ENCODE assay signal across 1 mouse cellular context in genomic region chr14:50924281-50925064, GRCm38 (mm10).
TF ChIP-seq lines count a peak whose summit lies in the region.

Gene Osgep (minus strand): TSS chr14:50924893.
Gene Apex1 (plus strand): TSS chr14:50924968.

TF ChIP-seq in MEL, 35 proteins besides CTCF, POLR2A, EP300 and RAD21 (continued from another document):
- TF ChIP-seq GATA1 (IDR thresholded peaks at IDR 0.05; ENCODE audit: low read depth, low read length): no peak
- TF ChIP-seq NELFE (IDR thresholded peaks at IDR 0.05; ENCODE audit: low read depth, low read length): peak; percentile 49; the same call in 1 of the 2 replicates
- no peak for TF ChIP-seq CHD2 (IDR thresholded peaks at IDR 0.05; ENCODE audit: low read length)
- peak; percentile 75; the same call in 1 of the 2 replicates for TF ChIP-seq BHLHE40 (IDR thresholded peaks at IDR 0.05; ENCODE audit: borderline replicate concordance, low read depth, low read length)
- peak; percentile 86 for TF ChIP-seq TBP (IDR thresholded peaks at IDR 0.05; ENCODE audit: low read depth, low read length)
- peak; percentile 99 for TF ChIP-seq MXI1 (IDR thresholded peaks at IDR 0.05; ENCODE audit: low read depth, low read length)
- TF ChIP-seq SMC3 (IDR thresholded peaks at IDR 0.05; ENCODE audit: low read depth, low read length): no peak
- TF ChIP-seq MAZ (IDR thresholded peaks at IDR 0.05; ENCODE audit: low read depth, low read length): no peak
- TF ChIP-seq MYB (IDR thresholded peaks at IDR 0.05; ENCODE audit: low read depth, low read length): no peak
- peak; percentile 76 for TF ChIP-seq HCFC1 (IDR thresholded peaks at IDR 0.05; ENCODE audit: low read depth, low read length)
- TF ChIP-seq TAL1 (IDR thresholded peaks at IDR 0.05; ENCODE audit: low read length): no peak
- TF ChIP-seq RCOR1 (IDR thresholded peaks at IDR 0.05; ENCODE audit: low read depth, low read length): no peak
- no peak for TF ChIP-seq ZKSCAN1 (IDR thresholded peaks at IDR 0.05; ENCODE audit: low read depth, low read length)
- TF ChIP-seq SIN3A (IDR thresholded peaks at IDR 0.05; ENCODE audit: low read length): peak; percentile 94
